Mouse (Mus musculus) ES-E14 (cell line): Measurements from ENCODE around the gene Dlgap5. TPM values are rescaled to one million over a fixed set of nuclear protein-coding genes. Genes with fewer than 3 reads are reported as not detected.

Experiments used
- DNase-seq: peaks from one replicate; pipeline ENCODE4 v3.0.0-alpha.2; 2013; ENCODE audit warnings: low read depth, low spot score
- H3K27ac ChIP-seq: 2 replicates; pipeline ENCODE4 v1.5.1; 2012; ENCODE audit warnings: low read depth, mild to moderate bottlenecking, low read length, moderate library complexity, mixed read lengths; ENCODE audit not compliant: poor library complexity, insufficient read depth, severe bottlenecking
- H3K36me3 ChIP-seq: 2 replicates; pipeline ENCODE4 v1.6.1; 2012; ENCODE audit warnings: mild to moderate bottlenecking, low read length, moderate library complexity, mixed read lengths; ENCODE audit not compliant: control insufficient read depth, poor library complexity, insufficient read depth, severe bottlenecking
- H3K4me1 ChIP-seq, 2 experiments: fragments of 150-350 bp in 1 of 2; sonication (generic) in 1 of 2; 2 replicates each; pipeline ENCODE4 v1.6.1; 2012; ENCODE audit warnings: low read length in 2 of 2, mild to moderate bottlenecking in 1 of 2, mixed read lengths in 1 of 2; ENCODE audit not compliant: control insufficient read depth in 2 of 2, insufficient read depth in 2 of 2, poor library complexity in 1 of 2
- H3K4me3 ChIP-seq, 2 experiments: fragments of 150-350 bp in 1 of 2; sonication (generic) in 1 of 2; 2 replicates each; pipeline ENCODE4 v1.5.1; 2012; ENCODE audit warnings: low read length in 2 of 2, low read depth in 1 of 2, mild to moderate bottlenecking in 1 of 2, mixed read lengths in 1 of 2; ENCODE audit not compliant: insufficient read depth in 1 of 2, poor library complexity in 1 of 2, severe bottlenecking in 1 of 2
- H3K9ac ChIP-seq: 2 replicates; pipeline ENCODE4 v1.6.1; 2012; ENCODE audit warnings: low read depth, mild to moderate bottlenecking, low read length, mixed read lengths; ENCODE audit not compliant: poor library complexity, insufficient read depth, severe bottlenecking
- H3K9me3 ChIP-seq: fragments of 150-350 bp; sonication (generic); 2 replicates; pipeline ENCODE4 v1.6.1; 2012; ENCODE audit warnings: low read depth, mild to moderate bottlenecking, low read length; ENCODE audit not compliant: control insufficient read depth, insufficient read depth
- CHD2 ChIP-seq: IDR thresholded peaks from 2 replicates; pipeline ENCODE4 v1.6.1; 2014; ENCODE audit warnings: mild to moderate bottlenecking, low read depth, low read length, inconsistent platforms
- HCFC1 ChIP-seq: IDR thresholded peaks from 2 replicates; pipeline ENCODE4 v1.6.1; 2012; ENCODE audit warnings: low read length, inconsistent platforms, borderline replicate concordance; ENCODE audit not compliant: insufficient read depth
- MAFK ChIP-seq: IDR thresholded peaks from 2 replicates; pipeline ENCODE4 v1.6.1; 2014; ENCODE audit warnings: mild to moderate bottlenecking, low read depth, low read length, inconsistent platforms; ENCODE audit not compliant: insufficient read depth
- ZC3H11A ChIP-seq: IDR thresholded peaks from 2 replicates; pipeline ENCODE4 v1.6.1; 2012; ENCODE audit warnings: low read depth, mild to moderate bottlenecking, inconsistent platforms, low read length, borderline replicate concordance
- ZNF384 ChIP-seq: IDR thresholded peaks from 2 replicates; pipeline ENCODE4 v1.6.1; 2012; ENCODE audit warnings: low read depth, low read length, inconsistent platforms
- in situ Hi-C, 2 experiments: fragments of 600-800 bp; cut with MboI; formaldehyde crosslinking; loops; one replicate each; pipeline ENCODE4 v1.15.1; 2025; ENCODE audit warnings: low sequenced_read_pairs in 2 of 2, inconsistent platforms in 1 of 2; ENCODE audit not compliant: unreplicated experiment in 2 of 2
- total RNA-seq: library from RNA; depleted of rRNA; stranded (reverse); fragments of 300-350 nt; gene quantifications from 2 replicates; pipeline ENCODE4 v1.2.3, GENCODE M21; 2012

The Dlgap5 gene
- total RNA-seq, 1 experiment: 46.8 TPM

GRCm38 (mm10) chr14:47370790-47371189 is 47.4 kb downstream of the Dlgap5 start:
- in situ Hi-C loops: no loop called here
- Histone ChIP-seq H3K9me3 (no peaks in the 10 kb centered on the region), H3K4me3 (no peak overlapping the region), H3K36me3 (no peaks in the 10 kb centered on the region), H3K27ac (no peak overlapping the region), H3K9ac (no peak overlapping the region), H3K4me1 (peaks cover 5 to 20% of the 10 kb centered on the region in 2 experiments)
- DNase-seq: no peak
- TF ChIP-seq HCFC1 (no peak), ZC3H11A (no peak), MAFK (no peak), CHD2 (no peak), ZNF384 (no peak)

- Histone ChIP-seq H3K27ac (no peak overlapping the region), H3K4me3 (no peak overlapping the region), H3K9me3 (no peaks in the 10 kb centered on the region), H3K4me1 (peaks cover 5 to 19% of the 10 kb centered on the region in 2 experiments), H3K36me3 (no peaks in the 10 kb centered on the region), H3K9ac (no peak overlapping the region)
- no peak for DNase-seq
- in situ Hi-C loops: no loop called here
- TF ChIP-seq HCFC1 (no peak), ZNF384 (no peak), ZC3H11A (no peak), CHD2 (no peak), MAFK (no peak)
Observed at GRCm38 (mm10) chr14:47369741-47370140, 48.5 kb downstream of the Dlgap5 start.

- H3K27ac ChIP-seq: no peak within 1 kb of the TSS; the same call in 1 of the 2 replicates
- TF ChIP-seq MAFK (no peak), ZC3H11A (no peak), CHD2 (no peak), ZNF384 (no peak), HCFC1 (no peak)
- peak; percentile 66 for DNase-seq
Observed at GRCm38 (mm10) chr14:47367461-47367860, 50.7 kb downstream of the Dlgap5 start, which contains the start of gene Lgals3. Lgals3 (plus strand) TSS chr14:47367751.

GRCm38 (mm10) chr14:47366881-47367321 is 51.3 kb downstream of the Dlgap5 start:
- Histone ChIP-seq H3K9me3 (no peaks in the 10 kb centered on the region), H3K4me1 (peaks cover 4 to 12% of the 10 kb centered on the region in 2 experiments; a peak in 3 of 4 replicates), H3K27ac (no peak overlapping the region; the same call in 1 of the 2 replicates), H3K9ac (no peak overlapping the region), H3K36me3 (no peaks in the 10 kb centered on the region), H3K4me3 (no peak overlapping the region)
- DNase-seq: no peak
- in situ Hi-C loops: no loop called here
- TF ChIP-seq ZNF384 (no peak), CHD2 (no peak), HCFC1 (no peak), MAFK (no peak), ZC3H11A (no peak)

More at GRCm38 (mm10) chr14:47367461-47367860, 50.7 kb downstream of the Dlgap5 start, which contains the start of gene Lgals3:
- in situ Hi-C loops: no loop called here
- Histone ChIP-seq H3K4me1 (peaks cover 4 to 12% of the 10 kb centered on the region in 2 experiments; a peak in 3 of 4 replicates), H3K4me3 (no peak within 1 kb of the TSS), H3K9me3 (no peaks in the 10 kb centered on the region), H3K36me3 (no peaks in the 10 kb centered on the region), H3K9ac (no peak within 1 kb of the TSS)
